Mouse (Mus musculus) forelimb bud, embryonic 11.5 days (tissue): ENCODE results near the gene Chst3.
A peak's percentile ranks its signal among the peaks of the same experiment; 100 is the strongest.
"Not testable (repeated sequence)": the region's sequence is repeated elsewhere in the genome, so short reads cannot be mapped to it uniquely, and the experiment has no call there.

Source experiments
- DNase-seq: peaks from one replicate; pipeline ENCODE4 v3.0.0-alpha.2; 2012; ENCODE audit warnings: low read depth, low spot score

Gene Chst3

GRCm38 (mm10) chr10:60162184-60162972 lies 56.7 kb downstream of the Chst3 start:
- DNase-seq = not testable (repeated sequence)

- not testable (repeated sequence) for DNase-seq
Measured at GRCm38 (mm10) chr10:60161397-60161796, 57.7 kb downstream of the Chst3 start.

- no peak for DNase-seq
Measured at GRCm38 (mm10) chr10:60158144-60158543, 60.9 kb downstream of the Chst3 start.

DNA sequence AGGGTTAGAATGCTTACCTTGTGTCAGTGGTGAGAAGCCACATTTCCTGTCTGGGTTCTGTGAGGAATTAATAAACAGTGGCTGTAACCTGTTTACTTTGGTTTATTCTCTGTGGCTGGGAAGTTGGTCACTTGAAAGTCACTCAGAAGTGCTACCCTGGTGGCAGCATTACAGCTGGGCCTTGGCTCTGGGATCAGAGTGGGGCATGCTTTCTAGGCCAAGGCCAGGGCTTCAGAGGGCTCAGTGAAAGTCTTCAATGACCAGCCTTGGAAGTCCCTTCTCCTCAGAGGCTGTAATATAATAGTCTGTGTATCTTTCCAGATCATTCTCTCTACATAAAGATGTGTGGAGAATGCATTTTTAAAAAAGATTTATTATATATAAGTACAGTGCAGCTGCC lies 63.0 kb downstream of the Chst3 start:
- DNase-seq = no peak

- DNase-seq = no peak
Measured at GRCm38 (mm10) chr10:60151107-60151663, 67.9 kb downstream of the Chst3 start.

DNA sequence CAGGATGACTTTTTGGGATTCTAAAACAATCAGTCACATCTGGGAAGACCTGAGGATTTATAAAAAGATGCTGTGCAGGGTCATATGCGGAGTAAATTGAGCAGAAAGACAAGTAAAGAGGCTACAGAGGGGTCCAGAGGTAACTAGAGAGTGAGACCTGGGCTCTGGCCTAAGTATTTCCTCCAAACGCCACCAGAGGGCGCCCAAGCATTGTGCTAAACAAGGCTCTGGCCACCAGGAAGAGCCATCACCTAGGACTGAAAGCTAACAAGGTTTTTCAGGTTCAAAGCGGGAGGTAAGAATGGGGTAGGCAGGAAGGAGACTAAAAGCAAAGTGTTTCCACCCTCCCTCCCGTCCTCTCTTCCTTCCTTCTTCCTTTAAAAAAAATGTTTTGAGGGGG lies 71.0 kb downstream of the Chst3 start:
- peak; percentile 85 for DNase-seq

GRCm38 (mm10) chr10:60147510-60148047 lies 71.5 kb downstream of the Chst3 start:
- DNase-seq = not testable (repeated sequence)

GRCm38 (mm10) chr10:60141656-60142160 lies 77.4 kb downstream of the Chst3 start:
- DNase-seq = no peak

DNA sequence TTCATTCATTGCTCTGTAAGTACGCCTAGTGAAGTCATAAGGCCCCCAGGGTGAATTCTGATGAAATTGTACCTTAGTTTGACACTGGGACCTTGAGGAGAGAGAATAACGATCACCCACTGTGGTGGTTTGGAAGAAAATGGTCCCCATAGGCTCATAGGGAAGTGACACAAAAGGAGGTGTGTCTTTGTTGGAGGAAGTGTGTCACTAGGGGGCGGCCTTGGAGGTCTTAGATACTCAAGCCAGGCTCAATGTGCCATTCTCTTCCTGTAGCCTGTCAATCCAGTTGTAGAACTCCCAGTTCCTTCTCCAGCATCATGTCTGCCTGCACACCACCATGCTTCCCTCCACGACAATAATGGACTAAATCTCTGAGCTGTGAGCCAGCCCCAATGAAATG lies 78.3 kb downstream of the Chst3 start:
- no peak for DNase-seq

GRCm38 (mm10) chr10:60138680-60139079 lies 80.4 kb downstream of the Chst3 start:
- DNase-seq = no peak

GRCm38 (mm10) chr10:60136935-60137334 lies 82.1 kb downstream of the Chst3 start:
- DNase-seq = no peak

GRCm38 (mm10) chr10:60136010-60136409 lies 83.0 kb downstream of the Chst3 start:
- DNase-seq = not testable (repeated sequence)

DNA sequence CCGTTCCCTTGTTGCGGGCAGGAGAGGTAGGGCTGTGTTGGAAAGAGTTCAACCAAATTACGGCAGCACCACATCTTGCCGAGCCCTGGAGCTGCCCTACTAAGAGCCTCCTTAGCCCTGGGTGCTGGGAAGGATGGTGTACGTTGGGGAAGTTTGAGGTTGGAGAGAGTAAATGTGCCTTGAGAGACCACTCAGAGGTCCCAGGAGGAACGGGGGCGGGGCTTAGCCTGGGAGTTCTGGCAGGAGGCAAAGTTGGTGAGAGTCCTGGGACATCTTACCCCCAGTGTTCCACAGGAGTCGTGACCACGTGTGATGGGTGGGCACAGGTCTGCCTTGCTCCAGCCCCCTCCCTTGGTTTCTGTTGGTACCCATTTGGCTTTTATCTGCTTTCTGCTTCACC lies 84.9 kb downstream of the Chst3 start:
- DNase-seq = no peak

DNA sequence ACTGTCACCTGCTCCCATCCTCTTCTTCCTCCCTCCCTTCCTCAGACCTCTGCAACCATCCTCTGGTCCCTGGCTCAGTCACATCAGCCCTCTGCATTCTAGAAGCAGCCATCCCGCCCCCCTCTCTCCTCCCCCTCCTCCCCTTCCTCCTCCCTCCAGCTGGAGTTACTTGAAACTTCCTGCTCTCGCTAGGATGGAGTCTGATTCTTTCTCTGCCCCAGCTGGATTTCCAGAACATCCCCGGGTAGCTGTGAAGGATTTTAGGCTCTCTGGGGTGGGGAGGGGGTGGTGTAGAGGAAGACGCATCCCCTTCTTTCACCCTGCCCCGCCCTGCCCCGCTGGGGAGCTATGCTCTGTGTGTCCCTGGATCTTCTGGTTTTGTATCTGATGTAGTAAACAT lies 85.6 kb downstream of the Chst3 start:
- DNase-seq = peak; percentile 47
